Mouse (Mus musculus) lung, adult 2 months (tissue): ENCODE results near the gene Hs1bp3.

ENCODE experiments used
- CTCF ChIP-seq: fragments of 200-500 bp; IDR thresholded peaks from 2 replicates; pipeline ENCODE4 v1.5.1; 2011; ENCODE audit warnings: mild to moderate bottlenecking, low read length, control low read depth; ENCODE audit not compliant: insufficient read depth
- POLR2A ChIP-seq: fragments of 200-500 bp; IDR thresholded peaks from 2 replicates; pipeline ENCODE4 v1.6.1; 2011; ENCODE audit warnings: low read depth, mild to moderate bottlenecking, control low read depth, low read length, borderline replicate concordance; ENCODE audit errors: extremely low read depth

- TF ChIP-seq POLR2A = no peak
- no peak for TF ChIP-seq CTCF
Measured at GRCm38 (mm10) chr12:8324086-8324485, 10.9 kb downstream of the Hs1bp3 start.
